Mouse (Mus musculus) midbrain, embryonic 13.5 days (tissue): Measurements from ENCODE around the gene Gm28635. TPM values are rescaled to one million over a fixed set of nuclear protein-coding genes. Genes with fewer than 3 reads are reported as not detected.

Experiments used
- ATAC-seq: fragments of 200-750 bp; cut with Nextera tagmentation; 2 replicates; pipeline ENCODE4 v1.8.0; 2017; ENCODE audit warnings: mild to moderate bottlenecking, moderate TSS enrichment, moderate library complexity
- H3K27ac ChIP-seq: fragments of 300-500 bp; sonication (generic); 2 replicates; pipeline ENCODE4 v1.5.1; 2015; ENCODE audit warnings: inconsistent platforms, mild to moderate bottlenecking, moderate library complexity
- H3K27me3 ChIP-seq: fragments of 300-500 bp; sonication (generic); 2 replicates; pipeline ENCODE4 v1.6.1; 2015; ENCODE audit warnings: mild to moderate bottlenecking, inconsistent platforms
- H3K36me3 ChIP-seq: fragments of 300-500 bp; sonication (generic); 2 replicates; pipeline ENCODE4 v1.6.1; 2015; ENCODE audit warnings: mild to moderate bottlenecking, inconsistent platforms
- H3K4me1 ChIP-seq: fragments of 300-500 bp; sonication (generic); replicated peaks from 2 replicates; pipeline ENCODE4 v1.6.1; 2015; ENCODE audit warnings: inconsistent platforms
- H3K4me2 ChIP-seq: fragments of 300-500 bp; sonication (generic); replicated peaks from 2 replicates; pipeline ENCODE4 v1.6.1; 2015; ENCODE audit warnings: moderate library complexity, mild to moderate bottlenecking, inconsistent platforms
- H3K4me3 ChIP-seq: fragments of 300-500 bp; sonication (generic); replicated peaks from 2 replicates; pipeline ENCODE4 v1.5.1; 2015; ENCODE audit warnings: mild to moderate bottlenecking, inconsistent platforms
- H3K9ac ChIP-seq: fragments of 300-500 bp; sonication (generic); replicated peaks from 2 replicates; pipeline ENCODE4 v1.6.1; 2015; ENCODE audit warnings: mild to moderate bottlenecking, inconsistent platforms
- H3K9me3 ChIP-seq: fragments of 300-500 bp; sonication (generic); 2 replicates; pipeline ENCODE4 v1.6.1; 2016; ENCODE audit warnings: mild to moderate bottlenecking, inconsistent platforms
- WGBS: fragments of 180-500 bp; shearing (Covaris S2); methylation state at CpG from one replicate; pipeline ENCODE4 v1.1.7; 2015; 5-methylcytosine and 5-hydroxymethylcytosine counted together
- polyA plus RNA-seq: library from polyadenylated mRNA; unstranded; fragments of >200 nt; fragmentation: Nextera tagmentation; extraction: Ambion mirVana; gene quantifications from 2 replicates; pipeline ENCODE4 v1.2.1, GENCODE M21; 2015

Gm28635 gene
- polyA plus RNA-seq, 1 experiment from 2014 or later: not detected

- H3K4me1 ChIP-seq: peaks cover 53% of the 10 kb centered on the region
These were observed 44.8 kb downstream of the Gm28635 start for GRCm38 (mm10) chr2:84632999-84633398.

GRCm38 (mm10) chr2:84632001-84632400 lies 45.8 kb downstream of the Gm28635 start:
- Histone ChIP-seq H3K27ac (no peak overlapping the region), H3K9ac (no peak overlapping the region), H3K36me3 (no peaks in the 10 kb centered on the region), H3K4me1 (peaks cover 43% of the 10 kb centered on the region), H3K9me3 (no peaks in the 10 kb centered on the region), H3K4me3 (no peak overlapping the region), H3K4me2 (no peak overlapping the region), H3K27me3 (no peaks in the 10 kb centered on the region)
- 91% methylated on average over 1 of the region's 1 CpGs for WGBS
- no peak for ATAC-seq

More at GRCm38 (mm10) chr2:84632999-84633398, 44.8 kb downstream of the Gm28635 start:
- no peak overlapping the region for H3K4me3 ChIP-seq
- H3K27me3 ChIP-seq: no peaks in the 10 kb centered on the region
- no peaks in the 10 kb centered on the region for H3K9me3 ChIP-seq
- H3K4me2 ChIP-seq: no peak overlapping the region
- ATAC-seq: no peak
- no peak overlapping the region for H3K9ac ChIP-seq
- no peaks in the 10 kb centered on the region for H3K36me3 ChIP-seq
- 0 out of 2 replicates have a peak overlapping the region, but pooled peaks have one; percentile 44 for H3K27ac ChIP-seq
- WGBS: 8% methylated on average over 3 of the region's 3 CpGs

- Histone ChIP-seq H3K27ac (no peak overlapping the region), H3K4me1 (no peaks in the 10 kb centered on the region), H3K4me3 (no peak overlapping the region), H3K9me3 (no peaks in the 10 kb centered on the region), H3K4me2 (no peak overlapping the region), H3K36me3 (peaks cover 12% of the 10 kb centered on the region), H3K27me3 (no peaks in the 10 kb centered on the region), H3K9ac (no peak overlapping the region)
- 71% methylated on average over 3 of the region's 3 CpGs for WGBS
- ATAC-seq: no peak
These were observed 50.8 kb downstream of the Gm28635 start for GRCm38 (mm10) chr2:84627036-84627435.

- Histone ChIP-seq H3K4me1 (no peaks in the 10 kb centered on the region), H3K4me3 (no peak overlapping the region), H3K4me2 (no peak overlapping the region), H3K9me3 (no peaks in the 10 kb centered on the region), H3K27me3 (no peaks in the 10 kb centered on the region), H3K36me3 (peaks cover 14% of the 10 kb centered on the region), H3K9ac (no peak overlapping the region), H3K27ac (no peak overlapping the region)
- WGBS: 84% methylated on average over 7 of the region's 7 CpGs
- ATAC-seq: no peak
These were observed 51.4 kb downstream of the Gm28635 start for GRCm38 (mm10) chr2:84626366-84626975.

- Histone ChIP-seq H3K27ac (no peak overlapping the region), H3K4me2 (no peak overlapping the region), H3K4me1 (no peaks in the 10 kb centered on the region), H3K4me3 (no peak overlapping the region), H3K36me3 (peaks cover 36% of the 10 kb centered on the region), H3K9ac (no peak overlapping the region), H3K27me3 (no peaks in the 10 kb centered on the region), H3K9me3 (no peaks in the 10 kb centered on the region)
- WGBS: 93% methylated on average over 17 of the region's 17 CpGs
- no peak for ATAC-seq
These were observed 53.6 kb downstream of the Gm28635 start for GRCm38 (mm10) chr2:84624201-84624600.

GRCm38 (mm10) chr2:84623428-84624119 lies 54.3 kb downstream of the Gm28635 start:
- H3K9ac ChIP-seq: no peak overlapping the region
- H3K27ac ChIP-seq: no peak overlapping the region
- ATAC-seq: no peak
- no peaks in the 10 kb centered on the region for H3K27me3 ChIP-seq
- H3K4me3 ChIP-seq: no peak overlapping the region
- WGBS: 98% methylated on average over 3 of the region's 3 CpGs
- H3K9me3 ChIP-seq: no peaks in the 10 kb centered on the region
- no peak overlapping the region for H3K4me2 ChIP-seq
- no peaks in the 10 kb centered on the region for H3K4me1 ChIP-seq
- H3K36me3 ChIP-seq: peaks cover 42% of the 10 kb centered on the region

- 90% methylated on average over 2 of the region's 2 CpGs for WGBS
- Histone ChIP-seq H3K4me3 (no peak overlapping the region), H3K9me3 (no peaks in the 10 kb centered on the region), H3K27me3 (no peaks in the 10 kb centered on the region), H3K4me1 (no peaks in the 10 kb centered on the region), H3K4me2 (no peak overlapping the region), H3K36me3 (peaks cover 42% of the 10 kb centered on the region), H3K9ac (no peak overlapping the region), H3K27ac (no peak overlapping the region)
- ATAC-seq: no peak
These were observed 55.2 kb downstream of the Gm28635 start for GRCm38 (mm10) chr2:84622668-84623067.

GRCm38 (mm10) chr2:84619646-84620340 lies 58.0 kb downstream of the Gm28635 start:
- Histone ChIP-seq H3K27me3 (no peaks in the 10 kb centered on the region), H3K27ac (no peak overlapping the region), H3K4me2 (no peak overlapping the region), H3K9ac (no peak overlapping the region), H3K9me3 (no peaks in the 10 kb centered on the region), H3K36me3 (peaks cover 67% of the 10 kb centered on the region), H3K4me1 (no peaks in the 10 kb centered on the region), H3K4me3 (no peak overlapping the region)
- 0 out of 2 replicates have a peak, but pooled peaks have one; percentile 9 for ATAC-seq
- WGBS: 94% methylated on average over 21 of the region's 21 CpGs

- no peak overlapping the region for H3K27ac ChIP-seq
- no peak overlapping the region for H3K9ac ChIP-seq
- H3K36me3 ChIP-seq: peaks cover 68% of the 10 kb centered on the region
- H3K4me1 ChIP-seq: no peaks in the 10 kb centered on the region
- no peak for ATAC-seq
- no peak overlapping the region for H3K4me3 ChIP-seq
- WGBS: 90% methylated on average over 2 of the region's 2 CpGs
- H3K27me3 ChIP-seq: no peaks in the 10 kb centered on the region
- no peak overlapping the region for H3K4me2 ChIP-seq
- no peaks in the 10 kb centered on the region for H3K9me3 ChIP-seq
These were observed 58.9 kb downstream of the Gm28635 start for GRCm38 (mm10) chr2:84618914-84619313.

GRCm38 (mm10) chr2:84617637-84618515 lies 60.0 kb downstream of the Gm28635 start:
- peaks cover 78% of the 10 kb centered on the region for H3K36me3 ChIP-seq
- H3K4me3 ChIP-seq: no peak overlapping the region
- ATAC-seq: peak; percentile 87
- H3K27ac ChIP-seq: no peak overlapping the region
- 75% methylated on average over 3 of the region's 3 CpGs for WGBS
- no peaks in the 10 kb centered on the region for H3K9me3 ChIP-seq
- H3K4me2 ChIP-seq: no peak overlapping the region
- H3K4me1 ChIP-seq: no peaks in the 10 kb centered on the region
- H3K27me3 ChIP-seq: no peaks in the 10 kb centered on the region
- no peak overlapping the region for H3K9ac ChIP-seq

GRCm38 (mm10) chr2:84612764-84613163 lies 65.1 kb downstream of the Gm28635 start:
- 97% methylated on average over 6 of the region's 6 CpGs for WGBS

More at GRCm38 (mm10) chr2:84612764-84613163, 65.1 kb downstream of the Gm28635 start:
- no peaks in the 10 kb centered on the region for H3K9me3 ChIP-seq
- ATAC-seq: no peak
- peaks cover 93% of the 10 kb centered on the region for H3K36me3 ChIP-seq
- H3K27ac ChIP-seq: no peak overlapping the region
- no peak overlapping the region for H3K4me2 ChIP-seq
- no peak overlapping the region for H3K9ac ChIP-seq
- no peak overlapping the region for H3K4me3 ChIP-seq
- no peaks in the 10 kb centered on the region for H3K4me1 ChIP-seq
- no peaks in the 10 kb centered on the region for H3K27me3 ChIP-seq
